Mouse (Mus musculus) lung, adult 2 months (tissue): ENCODE data around the gene Megf6.

Experiments
- CTCF ChIP-seq: fragments of 200-500 bp; IDR thresholded peaks from 2 replicates; pipeline ENCODE4 v1.5.1; 2011; ENCODE audit warnings: mild to moderate bottlenecking, low read length, control low read depth; ENCODE audit not compliant: insufficient read depth
- POLR2A ChIP-seq: fragments of 200-500 bp; IDR thresholded peaks from 2 replicates; pipeline ENCODE4 v1.6.1; 2011; ENCODE audit warnings: low read depth, mild to moderate bottlenecking, control low read depth, low read length, borderline replicate concordance; ENCODE audit errors: extremely low read depth

- TF ChIP-seq POLR2A = no peak
- TF ChIP-seq CTCF = no peak
Observed at GRCm38 (mm10) chr4:154283671-154284070, 113.1 kb downstream of the Megf6 start.
